Mouse (Mus musculus) retina, adult 2 months (tissue): ENCODE measurements around the gene Dapk3.
A peak's percentile ranks its signal among the peaks of the same experiment; 100 is the strongest.

Experiments used
- DNase-seq: peaks from one replicate; pipeline ENCODE4 v3.0.0-alpha.2; 2012; ENCODE audit warnings: low read depth, low spot score

The Dapk3 gene

GRCm38 (mm10) chr10:81182336-81183333 lies at the start of gene Dapk3:
TSS of gene Dapk3 (plus strand) at chr10:81183005.
- DNase-seq = peak; percentile 99

DNA sequence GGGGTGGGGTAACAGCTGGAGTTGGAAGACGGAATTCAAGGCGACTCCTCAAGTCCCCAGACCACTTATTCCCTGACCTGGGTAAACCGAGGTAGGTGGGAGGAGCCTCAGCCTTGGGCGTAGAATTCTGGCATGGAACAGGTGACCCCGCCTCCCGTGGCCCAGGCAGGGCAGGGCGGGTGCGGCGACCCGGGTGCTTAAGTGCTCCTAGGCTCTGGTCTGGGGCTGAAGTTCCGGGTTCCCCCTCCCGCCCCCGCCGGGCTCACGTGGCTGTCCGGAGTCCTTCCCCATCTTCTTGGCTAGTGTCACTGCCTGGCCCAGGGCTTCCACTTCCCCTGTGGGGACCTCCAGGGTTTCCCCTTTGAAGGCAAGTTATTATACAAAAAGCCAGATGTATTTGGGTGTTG lies 48.6 kb upstream of the Dapk3 start:
- DNase-seq = no peak

DNA sequence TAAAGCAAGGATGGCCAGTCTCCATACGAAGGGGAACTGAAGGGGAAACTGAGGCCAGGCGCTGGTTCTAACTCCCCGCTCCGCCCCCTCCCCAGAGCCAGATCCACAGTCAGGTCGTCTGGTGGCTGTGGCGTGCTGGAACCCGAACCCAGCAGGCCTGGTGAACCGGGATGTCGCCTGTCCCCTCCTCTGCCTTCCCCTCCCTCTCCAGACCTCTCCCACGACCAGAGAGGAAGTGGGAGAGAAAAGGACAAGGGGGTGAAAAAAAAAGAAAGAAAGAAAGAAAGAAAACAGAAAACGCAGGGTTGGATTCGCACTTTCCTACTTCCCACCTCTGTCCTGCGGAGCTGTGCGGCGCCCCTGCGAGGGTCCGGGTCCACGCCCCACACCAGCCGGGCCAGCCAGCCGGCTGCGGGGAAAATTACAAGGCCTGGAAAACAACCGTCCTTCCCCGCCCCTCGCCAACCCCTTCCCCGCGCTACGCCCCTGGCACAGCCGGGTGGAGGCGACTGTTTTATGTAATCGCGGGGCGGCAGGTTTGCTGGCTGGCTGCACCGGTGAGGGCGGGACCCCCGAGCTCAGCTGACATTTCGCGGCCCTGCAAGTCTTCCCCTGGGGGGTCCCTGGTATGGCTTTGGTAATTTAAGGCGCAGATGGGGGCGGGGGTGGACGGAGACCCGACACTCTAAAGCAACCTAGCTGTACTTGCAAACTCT lies 47.7 kb upstream of the Dapk3 start, which contains the start of gene Zbtb7a:
TSS of gene Zbtb7a (plus strand) at position 255 of the 716 bp plus-strand sequence.
- no peak for DNase-seq

DNA sequence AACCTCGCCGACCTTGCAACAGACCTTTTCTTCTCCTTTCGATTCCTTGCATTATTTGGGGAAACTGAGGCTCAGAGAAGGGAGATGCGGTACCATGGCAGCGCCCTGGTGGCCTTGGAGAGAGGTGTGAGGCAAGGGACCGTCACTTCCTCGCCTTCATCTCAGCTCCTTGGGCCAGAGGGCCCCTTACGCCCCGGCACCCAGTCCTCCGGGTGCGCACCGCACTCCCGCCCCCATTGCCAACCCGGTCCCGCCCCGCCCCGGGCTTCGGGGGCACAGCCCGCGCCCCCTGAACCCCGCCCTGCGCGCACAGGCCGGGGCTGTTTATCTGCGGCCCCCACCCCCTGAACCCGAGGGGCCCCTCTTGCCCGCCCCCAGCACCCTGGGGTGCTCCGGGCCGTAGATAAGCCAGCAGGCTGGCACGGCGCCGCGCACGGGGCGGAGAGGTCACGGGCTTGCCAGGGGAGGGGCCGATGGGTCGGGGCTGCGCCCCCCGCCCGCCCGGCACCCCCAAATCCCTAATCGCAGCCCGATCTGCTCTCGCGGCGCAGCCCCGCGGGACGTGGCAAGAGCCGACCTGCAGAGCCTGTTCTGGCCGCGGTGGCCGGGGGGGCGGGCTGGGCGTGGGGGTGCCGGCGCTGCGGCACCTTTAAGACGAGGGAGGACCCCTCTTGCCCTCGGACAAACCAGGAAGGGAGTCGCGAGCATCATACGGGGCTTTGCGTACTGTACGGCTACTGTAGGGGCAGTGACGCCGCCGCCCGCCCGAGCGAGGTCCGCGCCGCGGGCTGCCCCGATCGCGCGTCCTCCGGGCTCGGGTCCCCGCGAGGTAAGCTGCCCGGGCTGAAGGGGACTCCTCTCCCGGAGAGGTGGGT lies 46.7 kb upstream of the Dapk3 start:
- DNase-seq = peak; percentile 56

DNA sequence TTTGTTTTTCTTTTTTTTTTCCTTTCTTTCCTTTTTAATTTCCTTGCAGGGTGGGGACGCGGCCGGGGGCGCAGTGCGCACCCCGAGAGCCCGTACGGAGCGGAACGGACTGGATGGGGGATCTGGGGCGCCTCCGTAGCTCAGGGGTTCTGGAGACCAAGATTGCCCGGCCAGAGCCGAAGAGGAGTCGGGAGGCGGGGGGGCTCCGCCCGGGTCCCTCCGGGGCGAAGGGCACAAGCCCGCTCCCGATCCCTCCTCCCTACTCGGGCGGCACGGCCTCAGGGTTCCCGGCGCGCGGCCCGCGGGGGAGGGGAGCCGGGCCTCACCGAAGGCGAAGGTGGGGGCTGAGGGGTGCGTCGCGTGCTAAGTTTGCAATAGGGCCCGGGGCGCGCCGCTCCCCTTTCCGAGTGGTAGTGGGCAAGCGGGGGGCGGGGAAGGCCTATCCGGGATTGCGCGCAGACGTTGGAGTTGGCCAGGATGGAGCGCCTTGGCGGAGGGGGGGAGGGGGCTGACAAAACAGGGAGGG lies 46.0 kb upstream of the Dapk3 start:
- peak; percentile 40 for DNase-seq

- DNase-seq = peak; percentile 99
These were observed 45.3 kb upstream of the Dapk3 start for GRCm38 (mm10) chr10:81137252-81138130.

DNA sequence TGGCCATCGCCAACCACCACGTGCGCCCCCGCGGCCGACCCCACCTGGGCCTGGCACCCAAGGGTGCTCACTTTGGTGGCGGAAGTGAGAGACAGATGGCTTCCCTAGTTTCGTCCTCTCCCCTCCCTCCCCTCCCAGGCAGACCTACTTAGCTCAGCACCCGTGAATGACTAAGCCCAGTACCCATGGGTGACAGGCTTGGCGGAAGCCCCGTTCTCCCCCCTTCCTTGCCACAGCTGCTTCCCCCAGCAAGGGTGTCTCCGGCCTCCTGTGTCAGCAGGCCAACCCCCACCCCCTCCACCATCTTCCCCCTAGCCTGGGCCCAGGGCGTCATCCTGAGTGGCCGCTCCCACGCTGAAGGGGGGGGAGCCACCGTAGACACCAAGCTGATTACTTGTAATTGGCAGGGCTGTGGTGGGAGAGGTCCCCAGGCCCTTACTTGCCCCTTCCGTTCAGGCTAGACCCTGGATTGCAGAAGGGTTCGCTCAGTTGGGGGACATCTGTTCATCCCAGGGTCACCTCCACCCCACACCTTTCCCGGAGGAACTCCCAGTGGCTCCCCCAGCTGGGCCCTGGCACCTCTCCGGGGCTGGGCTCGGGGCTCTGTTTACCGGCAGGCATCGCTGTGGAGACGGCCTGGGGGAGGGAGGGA lies 44.5 kb upstream of the Dapk3 start:
- DNase-seq = no peak

DNA sequence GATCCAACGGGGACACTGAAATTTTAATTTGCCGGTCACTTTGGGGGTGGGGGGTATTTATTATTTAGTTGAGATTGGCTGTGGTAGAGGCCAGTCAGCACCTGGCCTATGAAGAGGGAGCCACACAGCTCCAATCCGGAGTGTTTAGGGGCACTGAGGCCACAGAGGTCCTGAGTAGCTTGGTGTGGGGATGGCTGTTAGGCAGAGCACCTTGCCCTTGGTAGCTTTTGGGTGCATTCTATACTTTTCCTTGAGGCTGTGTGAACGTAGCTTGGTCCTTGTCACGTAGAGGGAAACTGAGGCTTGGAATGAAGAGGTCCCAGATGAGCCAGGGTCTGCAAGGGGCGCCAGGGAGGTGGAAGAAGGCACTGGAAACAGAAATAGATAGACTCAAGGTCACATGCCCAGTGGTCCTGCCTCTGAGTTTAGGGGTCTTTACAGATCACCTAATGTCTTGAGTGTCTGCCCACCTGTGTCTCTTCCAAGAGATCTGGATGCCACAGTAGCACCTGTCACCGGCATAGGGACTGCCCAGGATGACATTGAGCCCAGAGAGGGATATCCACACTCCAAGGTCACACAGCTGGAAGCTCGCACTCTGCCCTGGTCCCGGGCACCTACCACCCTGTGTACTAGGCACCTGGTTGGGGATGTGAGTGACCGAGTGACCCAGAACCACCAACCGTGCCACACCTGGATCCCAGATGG lies 43.8 kb upstream of the Dapk3 start:
- no peak for DNase-seq

GRCm38 (mm10) chr10:81139529-81139846 lies 43.3 kb upstream of the Dapk3 start:
- no peak for DNase-seq

- no peak for DNase-seq
These were observed 42.8 kb upstream of the Dapk3 start for GRCm38 (mm10) chr10:81140005-81140404.

GRCm38 (mm10) chr10:81140717-81141454 lies 41.9 kb upstream of the Dapk3 start:
- no peak for DNase-seq

GRCm38 (mm10) chr10:81141455-81142210 lies 41.2 kb upstream of the Dapk3 start:
- no peak for DNase-seq

- no peak for DNase-seq
These were observed 40.2 kb upstream of the Dapk3 start for GRCm38 (mm10) chr10:81142551-81142981.

- DNase-seq = no peak
These were observed 39.6 kb upstream of the Dapk3 start for GRCm38 (mm10) chr10:81143157-81143633.

- DNase-seq = no peak
These were observed 38.9 kb upstream of the Dapk3 start for GRCm38 (mm10) chr10:81143845-81144437.

- no peak for DNase-seq
These were observed 38.1 kb upstream of the Dapk3 start for GRCm38 (mm10) chr10:81144667-81145066.

GRCm38 (mm10) chr10:81145307-81145706 lies 37.5 kb upstream of the Dapk3 start:
- no peak for DNase-seq
